Mouse (Mus musculus) cerebellum, adult 9-10 months (tissue): ENCODE measurements around the gene Mast4.
A peak's percentile ranks its signal among the peaks of the same experiment; 100 is the strongest.

Experiments
- DNase-seq: peaks from one replicate; pipeline ENCODE4 v3.0.0; 2022

Mast4 gene

GRCm38 (mm10) chr13:103114274-103114673 is 220.0 kb downstream of the Mast4 start:
- peak; percentile 61 for DNase-seq

GRCm38 (mm10) chr13:103109872-103110271 is 224.4 kb downstream of the Mast4 start:
- DNase-seq = peak; percentile 61

GRCm38 (mm10) chr13:103107362-103107761 is 226.9 kb downstream of the Mast4 start:
- no peak for DNase-seq

GRCm38 (mm10) chr13:103102598-103102997 is 231.7 kb downstream of the Mast4 start:
- DNase-seq = no peak

GRCm38 (mm10) chr13:103096346-103097150 is 237.7 kb downstream of the Mast4 start:
- DNase-seq = peak; percentile 15

- DNase-seq = no peak
These were observed 238.8 kb downstream of the Mast4 start for GRCm38 (mm10) chr13:103095491-103095890.

GRCm38 (mm10) chr13:103094595-103094994 is 239.7 kb downstream of the Mast4 start:
- no peak for DNase-seq

- no peak for DNase-seq
These were observed 240.6 kb downstream of the Mast4 start for GRCm38 (mm10) chr13:103093713-103094112.

- DNase-seq = no peak
These were observed 248.7 kb downstream of the Mast4 start for GRCm38 (mm10) chr13:103085540-103086121.

- no peak for DNase-seq
These were observed 251.4 kb downstream of the Mast4 start for GRCm38 (mm10) chr13:103082891-103083290.

GRCm38 (mm10) chr13:103079806-103080205 is 254.5 kb downstream of the Mast4 start:
- DNase-seq = no peak

- no peak for DNase-seq
These were observed 255.5 kb downstream of the Mast4 start for GRCm38 (mm10) chr13:103078815-103079214.

GRCm38 (mm10) chr13:103073461-103073860 is 260.8 kb downstream of the Mast4 start:
- no peak for DNase-seq

- no peak for DNase-seq
These were observed 262.5 kb downstream of the Mast4 start for GRCm38 (mm10) chr13:103071783-103072182.

GRCm38 (mm10) chr13:103067581-103068166 is 266.6 kb downstream of the Mast4 start:
- DNase-seq = no peak

- DNase-seq = no peak
These were observed 268.9 kb downstream of the Mast4 start for GRCm38 (mm10) chr13:103065437-103065836.

- no peak for DNase-seq
These were observed 272.6 kb downstream of the Mast4 start for GRCm38 (mm10) chr13:103061680-103062079.

- no peak for DNase-seq
These were observed 274.2 kb downstream of the Mast4 start for GRCm38 (mm10) chr13:103059995-103060652.

GRCm38 (mm10) chr13:103056451-103056850 is 277.8 kb downstream of the Mast4 start:
- no peak for DNase-seq

GRCm38 (mm10) chr13:103052661-103053060 is 281.6 kb downstream of the Mast4 start:
- DNase-seq = no peak

GRCm38 (mm10) chr13:103048954-103049353 is 285.3 kb downstream of the Mast4 start:
- DNase-seq = no peak

GRCm38 (mm10) chr13:103043692-103044091 is 290.6 kb downstream of the Mast4 start:
- no peak for DNase-seq

- no peak for DNase-seq
These were observed 291.3 kb downstream of the Mast4 start for GRCm38 (mm10) chr13:103043011-103043410.

- no peak for DNase-seq
These were observed 296.8 kb downstream of the Mast4 start for GRCm38 (mm10) chr13:103037466-103037865.
